Mouse (Mus musculus): ENCODE measurements at regions not wholly inside any gene's neighbourhood (a gene's known extent, or its start where the extent isn't known, plus 50 kb on each side); places are given as distances from the start of the nearest gene placed in this dataset.
A peak's percentile ranks its signal among the peaks of the same experiment; 100 is the strongest.
"Not testable (repeated sequence)": the region's sequence is repeated elsewhere in the genome, so short reads cannot be mapped to it uniquely, and the experiment has no call there.

- DNase-seq (ENCODE audit: extremely low spot score), result peak; percentile 35
Measured at GRCm38 (mm10) chr3:98968811-98969210, 75.8 kb upstream of the Hao2 start.

- peak; percentile 73 for DNase-seq (ENCODE audit: extremely low spot score)
Measured at GRCm38 (mm10) chr3:98975777-98976176, 82.7 kb upstream of the Hao2 start.

- DNase-seq (ENCODE audit: extremely low spot score), result no peak
Measured at GRCm38 (mm10) chr3:98982787-98983186, 89.7 kb upstream of the Hao2 start.

GRCm38 (mm10) chr3:98987266-98987665 lies 94.2 kb upstream of the Hao2 start:
- not testable (repeated sequence) for DNase-seq (ENCODE audit: extremely low spot score)

- DNase-seq (ENCODE audit: extremely low spot score), result peak; percentile 69
Measured at GRCm38 (mm10) chr3:98990801-98991200, 97.8 kb upstream of the Hao2 start.

GRCm38 (mm10) chr3:98991276-98991675 lies 98.2 kb upstream of the Hao2 start:
- no peak for DNase-seq (ENCODE audit: extremely low spot score)

- no peak for DNase-seq (ENCODE audit: extremely low spot score)
Measured at GRCm38 (mm10) chr3:98994086-98994485, 101.0 kb upstream of the Hao2 start.

- DNase-seq (ENCODE audit: extremely low spot score), result peak; percentile 47
Measured at GRCm38 (mm10) chr3:99030636-99031035, 110.2 kb upstream of the Wars2 start.

GRCm38 (mm10) chr3:99046190-99046589 lies 94.7 kb upstream of the Wars2 start:
- DNase-seq (ENCODE audit: extremely low spot score), result no peak

- no peak for DNase-seq (ENCODE audit: extremely low spot score)
Measured at GRCm38 (mm10) chr3:99047156-99047555, 93.7 kb upstream of the Wars2 start.

GRCm38 (mm10) chr3:99049305-99049704 lies 91.6 kb upstream of the Wars2 start:
- DNase-seq (ENCODE audit: extremely low spot score), result no peak

GRCm38 (mm10) chr3:99052176-99052575 lies 88.7 kb upstream of the Wars2 start:
- DNase-seq (ENCODE audit: extremely low spot score), result no peak

- no peak for DNase-seq (ENCODE audit: extremely low spot score)
Measured at GRCm38 (mm10) chr3:99067168-99067567, 73.7 kb upstream of the Wars2 start.

Data from embryo, embryonic 9.5 days (tissue).